In genomic region chr4:137861461-137862011, GRCm38 (mm10) we compare ENCODE assay signal across 8 mouse cellular contexts. TPM values are rescaled to one million over a fixed set of nuclear protein-coding genes. Genes with fewer than 3 reads are reported as not detected.
DNase-seq lines count a peak whose midpoint lies in the region; ATAC-seq and TF ChIP-seq lines count a peak whose summit lies in the region.

No protein-coding gene starts in this region.

- WGBS in hindbrain, embryonic 10.5 days: 21% methylated on average over 17 of the region's 17 CpGs
- 27% methylated on average over 17 of the region's 17 CpGs for WGBS in liver, embryonic 12.5 days (ENCODE audit: insufficient replicate concordance)
- 4% methylated on average over 16 of the region's 17 CpGs for WGBS in midbrain, postnatal 0 days

- H3K4me3 ChIP-seq in hindbrain, embryonic 10.5 days: peak overlapping the region; percentile 70
- H3K4me3 ChIP-seq in liver, embryonic 12.5 days: peak overlapping the region; percentile 66
- peak overlapping the region; percentile 81 for H3K4me3 ChIP-seq in midbrain, postnatal 0 days (ENCODE audit: low read depth, low read length)

- ATAC-seq in activated CD4-positive, CD25-positive, alpha-beta regulatory T cell, adult 4 months: peak; percentile 47
- ATAC-seq in liver, embryonic 12.5 days: peak; percentile 70
- peak; percentile 38 for ATAC-seq in midbrain, postnatal 0 days (ENCODE audit: low FRiP score)

- no peaks in the 10 kb centered on the region for H3K27me3 ChIP-seq in hindbrain, embryonic 10.5 days (ENCODE audit: insufficient read depth, poor library complexity, severe bottlenecking)
- H3K27me3 ChIP-seq in liver, embryonic 12.5 days (replicated peaks): peaks cover 82% of the 10 kb centered on the region
- H3K27me3 ChIP-seq in midbrain, postnatal 0 days (ENCODE audit: insufficient read depth, low read length): no peaks in the 10 kb centered on the region

- peaks cover 57% of the 10 kb centered on the region for H3K4me1 ChIP-seq in hindbrain, embryonic 10.5 days (replicated peaks)
- peaks cover 54% of the 10 kb centered on the region for H3K4me1 ChIP-seq in liver, embryonic 12.5 days
- peaks cover 25% of the 10 kb centered on the region for H3K4me1 ChIP-seq in midbrain, postnatal 0 days (ENCODE audit: insufficient read depth, low read length)

- H3K9me3 ChIP-seq in hindbrain, embryonic 10.5 days: no peaks in the 10 kb centered on the region
- no peaks in the 10 kb centered on the region for H3K9me3 ChIP-seq in liver, embryonic 12.5 days (replicated peaks)
- H3K9me3 ChIP-seq in midbrain, postnatal 0 days (ENCODE audit: low read length): no peaks in the 10 kb centered on the region

- TF ChIP-seq CTCF in midbrain, postnatal 0 days (IDR thresholded peaks at IDR 0.05): no peak

- DNase-seq in kidney, adult 11 months: peak; percentile 47
- no peak for DNase-seq in kidney, adult 9 months
- no peak for DNase-seq in hindbrain, embryonic 10.5 days (ENCODE audit: low spot score)
- DNase-seq in midbrain, postnatal 0 days (ENCODE audit: low spot score): no peak
- no peak for DNase-seq in frontal cortex, postnatal 25 days (ENCODE audit: low spot score in 2 of 2)
- no peak for DNase-seq in layer of hippocampus, adult 18-20 months (ENCODE audit: low spot score in 2 of 2)

- peak overlapping the region; percentile 51; the same call in 1 of the 2 replicates for H3K9ac ChIP-seq in liver, embryonic 12.5 days
- peak overlapping the region; percentile 79 for H3K9ac ChIP-seq in midbrain, postnatal 0 days (replicated peaks; ENCODE audit: low read length, poor library complexity, severe bottlenecking)

- peak overlapping the region; percentile 91 for H3K27ac ChIP-seq in hindbrain, embryonic 10.5 days
- 0 out of 2 replicates have a peak overlapping the region, but pooled peaks have one; percentile 25 for H3K27ac ChIP-seq in liver, embryonic 12.5 days
- H3K27ac ChIP-seq in midbrain, postnatal 0 days (ENCODE audit: low read depth, low read length): no peak overlapping the region; the same call in 1 of the 2 replicates

- H3K36me3 ChIP-seq in hindbrain, embryonic 10.5 days: no peaks in the 10 kb centered on the region
- H3K36me3 ChIP-seq in liver, embryonic 12.5 days: no peaks in the 10 kb centered on the region
- H3K36me3 ChIP-seq in midbrain, postnatal 0 days (ENCODE audit: insufficient read depth, low read length): no peaks in the 10 kb centered on the region

- peak overlapping the region; percentile 84 for H3K4me2 ChIP-seq in liver, embryonic 12.5 days
- peak overlapping the region; percentile 88 for H3K4me2 ChIP-seq in midbrain, postnatal 0 days (ENCODE audit: low read depth, low read length, poor library complexity, severe bottlenecking)

RNA-seq across cellular contexts. Expression of gene Ece1, which starts 0.5 kb away (rescaled TPM):
- polyA plus RNA-seq in activated CD4-positive, CD25-positive, alpha-beta regulatory T cell, adult 4 months (2017; shearing (Covaris generic)): 10 to 100 TPM; 17.2 to 18.6 TPM
- polyA plus RNA-seq in hindbrain, embryonic 10.5 days (2016; fragmentation: Nextera tagmentation; extraction: Ambion mirVana): 33.7 and 37.6 TPM in 2 replicates
- 17.8 and 18.5 TPM in 2 replicates for polyA plus RNA-seq in liver, embryonic 12.5 days (2016; fragmentation: Nextera tagmentation; extraction: Ambion mirVana)
- total RNA-seq in midbrain, postnatal 0 days (2014; rRNA removed): 36.3 and 51.9 TPM in 2 replicates
- polyA plus RNA-seq in midbrain, postnatal 0 days (2015; fragmentation: Nextera tagmentation; extraction: Ambion mirVana): 23.2 and 23.7 TPM in 2 replicates
- 10 to 100 TPM; 48.8 to 53.8 TPM for total RNA-seq in layer of hippocampus, adult 18-20 months (2021)
